Mouse (Mus musculus) CH12.LX (cell line): Measurements from ENCODE around the gene Actl11.

Source experiments
- CTCF ChIP-seq, 2 experiments: IDR thresholded peaks in 1 of 2; conservative IDR thresholded peaks in 1 of 2; 2 replicates each; pipeline ENCODE4 v1.5.1; 2011 to 2012; ENCODE audit warnings: low read depth in 2 of 2, low read length in 2 of 2, improper control_type of control experiment in 1 of 2, inconsistent platforms in 1 of 2, mild to moderate bottlenecking in 1 of 2, moderate library complexity in 1 of 2
- E2F4 ChIP-seq: IDR thresholded peaks from 2 replicates; pipeline ENCODE4 v1.6.1; 2011; ENCODE audit warnings: low read depth, low read length, improper control_type of control experiment; ENCODE audit not compliant: insufficient replicate concordance
- EP300 ChIP-seq: IDR thresholded peaks from 2 replicates; pipeline ENCODE4 v1.6.1; 2011; ENCODE audit warnings: low read length, improper control_type of control experiment
- JUN ChIP-seq: IDR thresholded peaks from 2 replicates; pipeline ENCODE4 v1.6.1; 2011; ENCODE audit warnings: low read depth, mild to moderate bottlenecking, low read length, improper control_type of control experiment, moderate library complexity; ENCODE audit not compliant: insufficient read depth
- MAFK ChIP-seq: IDR thresholded peaks from 2 replicates; pipeline ENCODE4 v1.6.1; 2011; ENCODE audit warnings: low read length, improper control_type of control experiment; ENCODE audit not compliant: insufficient replicate concordance
- PAX5 ChIP-seq: IDR thresholded peaks from 2 replicates; pipeline ENCODE4 v1.6.1; 2012; ENCODE audit warnings: low read length, inconsistent platforms, mixed read lengths
- POLR2A ChIP-seq: IDR thresholded peaks from 2 replicates; pipeline ENCODE4 v1.6.1; 2011; ENCODE audit warnings: low read depth, mild to moderate bottlenecking, improper control_type of control experiment, low read length
- RAD21 ChIP-seq: IDR thresholded peaks from 2 replicates; pipeline ENCODE4 v1.6.1; 2011; ENCODE audit warnings: low read depth, mild to moderate bottlenecking, low read length, improper control_type of control experiment, moderate library complexity
- RCOR1 ChIP-seq: conservative IDR thresholded peaks from 2 replicates; pipeline ENCODE4 v1.6.1; 2012; ENCODE audit warnings: low read depth, mild to moderate bottlenecking, inconsistent platforms, low read length, improper control_type of control experiment
- ZC3H11A ChIP-seq: IDR thresholded peaks from 2 replicates; pipeline ENCODE4 v1.6.1; 2012; ENCODE audit warnings: low read depth, mild to moderate bottlenecking, inconsistent platforms, low read length, improper control_type of control experiment

- no peak for TF ChIP-seq CTCF (conservative IDR thresholded peaks at IDR 0.05 in 1 of 2, IDR thresholded peaks at IDR 0.05 in 1 of 2; ENCODE audit: low read depth in 2 of 2, low read length in 2 of 2)
- TF ChIP-seq EP300: no peak
- peak; percentile 86 for TF ChIP-seq POLR2A
- TF ChIP-seq RCOR1: no peak
- no peak for TF ChIP-seq JUN
- TF ChIP-seq MAFK: no peak
- no peak for TF ChIP-seq PAX5
- TF ChIP-seq ZC3H11A: no peak
- peak; percentile 96 for TF ChIP-seq E2F4
- no peak for TF ChIP-seq RAD21
Observed at GRCm38 (mm10) chr9:107950460-107951355, 22.4 kb downstream of the Actl11 start.
